Mouse (Mus musculus): ENCODE measurements around the gene Phc2.

Phc2 gene

DNA sequence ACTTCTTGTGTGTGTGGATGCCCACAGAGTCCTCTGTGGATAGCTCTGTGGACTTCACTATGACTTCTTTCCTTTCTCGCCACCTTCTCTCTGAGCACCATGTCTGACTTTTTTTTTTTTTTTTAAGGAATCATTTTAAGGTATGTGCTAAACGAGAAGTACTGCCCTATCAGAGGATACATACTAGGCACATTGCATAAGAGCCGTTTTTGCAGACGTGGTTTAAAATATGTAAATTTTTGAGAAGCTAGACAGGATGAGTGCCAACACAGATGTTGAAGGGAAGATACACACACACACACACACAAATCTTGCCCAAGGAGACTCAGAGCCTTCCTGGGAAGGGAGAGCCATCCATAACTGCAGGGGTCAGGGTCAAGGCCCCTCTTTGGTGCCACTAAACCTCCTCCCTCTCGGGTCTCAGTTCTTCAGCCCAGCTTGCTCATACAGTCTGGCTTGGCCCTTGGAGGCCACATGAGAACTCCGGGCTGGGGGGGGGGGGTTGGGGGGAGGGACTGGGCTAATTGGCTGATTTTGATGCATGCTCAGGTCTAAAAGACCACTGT lies 35.3 kb downstream of the Phc2 start:
- no peaks in the 10 kb centered on the region for H3K36me3 ChIP-seq (ENCODE audit: insufficient read depth, low read length)
- H3K27me3 ChIP-seq (ENCODE audit: insufficient read depth, low read length) = no peaks in the 10 kb centered on the region
- H3K4me3 ChIP-seq (replicated peaks; ENCODE audit: low read length) = no peak overlapping the region
- no peaks in the 10 kb centered on the region for H3K4me1 ChIP-seq (replicated peaks; ENCODE audit: low read depth, low read length)
- no peak for TF ChIP-seq POU5F1 (IDR thresholded peaks at IDR 0.05; ENCODE audit: borderline replicate concordance, low read length)
- no peak for TF ChIP-seq NANOG (IDR thresholded peaks at IDR 0.05; ENCODE audit: borderline replicate concordance, low read length)
- no peak for TF ChIP-seq CTCF (conservative IDR thresholded peaks at IDR 0.05; ENCODE audit: low read length)
- peaks cover 5% of the 10 kb centered on the region for H3K9me3 ChIP-seq (ENCODE audit: low read length)

GRCm38 (mm10) chr4:128691195-128691594 lies 36.7 kb downstream of the Phc2 start:
- H3K27me3 ChIP-seq (ENCODE audit: insufficient read depth, low read length) = peaks cover 3% of the 10 kb centered on the region; the same call in 1 of the 2 replicates
- no peaks in the 10 kb centered on the region for H3K36me3 ChIP-seq (ENCODE audit: insufficient read depth, low read length)
- TF ChIP-seq POU5F1 (IDR thresholded peaks at IDR 0.05; ENCODE audit: borderline replicate concordance, low read length) = no peak
- no peak overlapping the region for H3K4me3 ChIP-seq (replicated peaks; ENCODE audit: low read length)
- H3K4me1 ChIP-seq (replicated peaks; ENCODE audit: low read depth, low read length) = no peaks in the 10 kb centered on the region
- H3K9me3 ChIP-seq (ENCODE audit: low read length) = peaks cover 5% of the 10 kb centered on the region

GRCm38 (mm10) chr4:128692149-128692925 lies 37.8 kb downstream of the Phc2 start:
- Histone ChIP-seq H3K9me3 (ENCODE audit: low read length) (peaks cover 5% of the 10 kb centered on the region), H3K27me3 (ENCODE audit: insufficient read depth, low read length) (peaks cover 7% of the 10 kb centered on the region; the same call in 1 of the 2 replicates), H3K36me3 (ENCODE audit: insufficient read depth, low read length) (no peaks in the 10 kb centered on the region), H3K4me1 (replicated peaks; ENCODE audit: low read depth, low read length) (no peaks in the 10 kb centered on the region), H3K4me3 (replicated peaks; ENCODE audit: low read length) (no peak overlapping the region)
- no peak for TF ChIP-seq POU5F1 (IDR thresholded peaks at IDR 0.05; ENCODE audit: borderline replicate concordance, low read length)
- no peak for TF ChIP-seq NANOG (IDR thresholded peaks at IDR 0.05; ENCODE audit: borderline replicate concordance, low read length)

- Histone ChIP-seq H3K9me3 (ENCODE audit: low read length) (no peaks in the 10 kb centered on the region), H3K27me3 (ENCODE audit: insufficient read depth, low read length) (peaks cover 7% of the 10 kb centered on the region; the same call in 1 of the 2 replicates), H3K4me1 (replicated peaks; ENCODE audit: low read depth, low read length) (no peaks in the 10 kb centered on the region), H3K4me3 (replicated peaks; ENCODE audit: low read length) (no peak overlapping the region), H3K36me3 (ENCODE audit: insufficient read depth, low read length) (no peaks in the 10 kb centered on the region)
- no peak for TF ChIP-seq CTCF (conservative IDR thresholded peaks at IDR 0.05; ENCODE audit: low read length)
- no peak for TF ChIP-seq POU5F1 (IDR thresholded peaks at IDR 0.05; ENCODE audit: borderline replicate concordance, low read length)
- no peak for TF ChIP-seq NANOG (IDR thresholded peaks at IDR 0.05; ENCODE audit: borderline replicate concordance, low read length)
These were observed 38.7 kb downstream of the Phc2 start for GRCm38 (mm10) chr4:128693207-128693606.

DNA sequence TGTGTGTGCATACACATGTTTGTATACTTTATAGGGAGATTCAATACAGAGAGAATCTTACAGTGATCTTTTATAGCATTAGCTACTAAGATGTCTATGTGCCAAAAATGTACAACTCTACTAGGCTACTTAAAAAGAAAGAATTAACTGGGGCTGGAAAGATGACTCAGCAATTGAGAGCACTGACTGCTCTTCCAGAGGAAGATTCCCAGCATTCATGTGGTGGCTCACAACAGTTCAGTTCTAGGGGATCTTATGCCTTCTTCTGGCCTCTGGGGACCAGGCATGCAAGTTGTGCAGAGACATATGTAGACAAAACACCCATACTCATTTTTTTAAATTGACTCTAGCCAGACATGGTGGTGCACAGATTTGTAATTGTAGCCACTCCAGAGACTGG lies 39.8 kb downstream of the Phc2 start:
- Histone ChIP-seq H3K9me3 (ENCODE audit: low read length) (no peaks in the 10 kb centered on the region), H3K4me1 (replicated peaks; ENCODE audit: low read depth, low read length) (no peaks in the 10 kb centered on the region), H3K36me3 (ENCODE audit: insufficient read depth, low read length) (no peaks in the 10 kb centered on the region), H3K27me3 (ENCODE audit: insufficient read depth, low read length) (peaks cover 7% of the 10 kb centered on the region; the same call in 1 of the 2 replicates), H3K4me3 (replicated peaks; ENCODE audit: low read length) (no peak overlapping the region)
- no peak for TF ChIP-seq NANOG (IDR thresholded peaks at IDR 0.05; ENCODE audit: borderline replicate concordance, low read length)
- TF ChIP-seq CTCF (conservative IDR thresholded peaks at IDR 0.05; ENCODE audit: low read length) = no peak
- TF ChIP-seq POU5F1 (IDR thresholded peaks at IDR 0.05; ENCODE audit: borderline replicate concordance, low read length) = no peak

DNA sequence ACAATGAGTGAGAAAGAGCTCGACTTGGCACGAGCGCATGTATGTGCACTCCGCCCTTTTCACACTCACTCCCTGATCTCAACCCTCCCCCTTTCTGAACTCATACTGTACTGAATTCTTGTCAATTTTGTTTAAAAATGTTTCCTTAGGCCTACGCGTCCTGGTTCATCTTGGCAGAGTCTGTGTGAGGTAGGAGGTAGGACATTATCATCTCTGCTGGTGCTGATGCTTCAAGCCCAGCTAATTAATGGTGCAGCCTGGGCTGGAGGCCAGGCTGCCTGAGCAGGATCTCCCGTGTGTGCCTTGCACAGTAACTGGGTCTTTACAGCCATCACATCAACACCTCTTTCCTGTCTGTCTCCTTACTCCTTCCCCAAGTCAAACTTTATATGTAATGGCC lies 40.6 kb downstream of the Phc2 start:
- peaks cover 9% of the 10 kb centered on the region; the same call in 1 of the 2 replicates for H3K27me3 ChIP-seq (ENCODE audit: insufficient read depth, low read length)
- H3K4me3 ChIP-seq (replicated peaks; ENCODE audit: low read length) = no peak overlapping the region
- no peaks in the 10 kb centered on the region for H3K9me3 ChIP-seq (ENCODE audit: low read length)
- no peaks in the 10 kb centered on the region for H3K36me3 ChIP-seq (ENCODE audit: insufficient read depth, low read length)
- TF ChIP-seq POU5F1 (IDR thresholded peaks at IDR 0.05; ENCODE audit: borderline replicate concordance, low read length) (no peak), CTCF (conservative IDR thresholded peaks at IDR 0.05; ENCODE audit: low read length) (no peak), NANOG (IDR thresholded peaks at IDR 0.05; ENCODE audit: borderline replicate concordance, low read length) (no peak)
- H3K4me1 ChIP-seq (replicated peaks; ENCODE audit: low read depth, low read length) = no peaks in the 10 kb centered on the region

GRCm38 (mm10) chr4:128698011-128698861 lies 43.7 kb downstream of the Phc2 start:
- Histone ChIP-seq H3K36me3 (ENCODE audit: insufficient read depth, low read length) (no peaks in the 10 kb centered on the region), H3K9me3 (ENCODE audit: low read length) (no peaks in the 10 kb centered on the region), H3K27me3 (ENCODE audit: insufficient read depth, low read length) (peaks cover 20% of the 10 kb centered on the region; the same call in 1 of the 2 replicates), H3K4me1 (replicated peaks; ENCODE audit: low read depth, low read length) (no peaks in the 10 kb centered on the region), H3K4me3 (replicated peaks; ENCODE audit: low read length) (no peak overlapping the region)
- no peak for TF ChIP-seq POU5F1 (IDR thresholded peaks at IDR 0.05; ENCODE audit: borderline replicate concordance, low read length)
- no peak for TF ChIP-seq NANOG (IDR thresholded peaks at IDR 0.05; ENCODE audit: borderline replicate concordance, low read length)
- no peak for TF ChIP-seq CTCF (conservative IDR thresholded peaks at IDR 0.05; ENCODE audit: low read length)

GRCm38 (mm10) chr4:128699916-128700315 lies 45.4 kb downstream of the Phc2 start:
- no peak for TF ChIP-seq POU5F1 (IDR thresholded peaks at IDR 0.05; ENCODE audit: borderline replicate concordance, low read length)
- no peak for TF ChIP-seq CTCF (conservative IDR thresholded peaks at IDR 0.05; ENCODE audit: low read length)
- no peak for TF ChIP-seq NANOG (IDR thresholded peaks at IDR 0.05; ENCODE audit: borderline replicate concordance, low read length)
- Histone ChIP-seq H3K9me3 (ENCODE audit: low read length) (no peaks in the 10 kb centered on the region), H3K36me3 (ENCODE audit: insufficient read depth, low read length) (no peaks in the 10 kb centered on the region), H3K4me1 (replicated peaks; ENCODE audit: low read depth, low read length) (no peaks in the 10 kb centered on the region), H3K27me3 (ENCODE audit: insufficient read depth, low read length) (peaks cover 20% of the 10 kb centered on the region; the same call in 1 of the 2 replicates), H3K4me3 (replicated peaks; ENCODE audit: low read length) (no peak overlapping the region)

All from E14TG2a.4 (cell line).